Mouse (Mus musculus) midbrain, embryonic 12.5 days (tissue): ENCODE measurements around the gene Pxk. TPM values are rescaled to one million over a fixed set of nuclear protein-coding genes. Genes with fewer than 3 reads are reported as not detected.

Experiments used
- polyA plus RNA-seq: library from polyadenylated mRNA; unstranded; fragments of >200 nt; fragmentation: Nextera tagmentation; extraction: Ambion mirVana; gene quantifications from 2 replicates; pipeline ENCODE4 v1.2.1, GENCODE M21; 2016

The Pxk gene
- polyA plus RNA-seq, 1 experiment from 2014 or later: 33.6 TPM

Other genes starting within 250 kb of the Pxk start
- not detected in 2 replicates for gene Gm45521, start 140.9 kb upstream of the Pxk start, polyA plus RNA-seq
- gene Dnase1l3, start 103.6 kb upstream of the Pxk start, polyA plus RNA-seq: 0.05 TPM in 1 of 2 replicates, not detected in the other
- 17.1 and 18.7 TPM in 2 replicates for gene Abhd6, start 95.3 kb upstream of the Pxk start, polyA plus RNA-seq
- 44.4 and 44.9 TPM in 2 replicates for gene Rpp14, start 17.8 kb upstream of the Pxk start, polyA plus RNA-seq
- gene Pdhb, start 74.8 kb downstream of the Pxk start, polyA plus RNA-seq: 202 and 213 TPM in 2 replicates
- 9.1 and 9.2 TPM in 2 replicates for gene Kctd6, start 115.9 kb downstream of the Pxk start, polyA plus RNA-seq
- not detected in 2 replicates for gene Acox2, start 161.1 kb downstream of the Pxk start, polyA plus RNA-seq
- gene Fam107a, start 219.8 kb downstream of the Pxk start, polyA plus RNA-seq: 0.24 and 0.48 TPM in 2 replicates